Mouse (Mus musculus) cerebellum, adult 11 months (tissue): ENCODE measurements around the gene Vil1.

Experiments
- DNase-seq: peaks from one replicate; pipeline ENCODE4 v3.0.0; 2022

Vil1 gene

DNA sequence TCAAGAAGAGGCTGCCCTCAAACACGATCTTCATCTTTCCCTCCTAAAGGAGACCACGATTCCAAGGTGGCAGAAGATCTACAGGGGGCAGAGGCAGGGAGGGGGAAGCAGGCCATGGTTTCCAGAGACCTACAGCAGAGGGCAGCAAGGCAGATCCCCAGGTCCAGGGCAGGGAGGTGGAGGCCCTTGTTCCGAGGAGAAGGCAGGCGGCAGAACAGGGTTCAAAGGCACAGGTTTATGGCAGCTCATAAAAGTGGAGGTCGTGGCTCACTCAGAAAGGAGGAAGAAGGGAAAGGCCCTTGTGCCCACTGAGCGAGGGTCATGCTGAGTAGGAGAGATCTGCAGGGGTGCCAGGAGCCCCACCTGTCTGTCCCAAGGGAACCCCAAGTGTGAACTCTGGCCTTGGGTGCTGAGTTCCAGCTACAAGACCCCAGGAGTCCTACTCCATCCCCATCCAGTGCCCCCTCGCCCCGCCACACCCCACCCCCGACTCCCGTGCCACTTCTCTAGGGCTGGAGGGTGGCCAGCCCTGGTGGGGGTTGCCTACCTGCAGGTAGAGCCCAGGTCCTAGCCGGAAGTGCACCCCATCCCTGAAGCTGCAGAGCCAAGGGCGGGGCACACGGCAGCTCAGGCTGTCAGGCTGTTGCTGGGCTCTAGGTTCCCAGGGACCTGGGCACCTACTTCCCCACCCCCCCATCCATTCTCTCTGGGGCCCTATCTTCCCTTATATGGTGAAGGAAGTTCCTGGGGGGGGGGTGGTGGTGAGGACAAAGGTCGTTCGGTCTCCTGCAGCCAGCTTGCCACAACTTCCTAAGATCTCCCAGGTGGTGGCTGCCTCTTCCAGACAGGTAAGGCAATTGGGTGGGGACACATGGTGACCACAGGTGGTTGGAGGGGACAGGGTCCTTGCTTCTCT lies at the start of gene Vil1:
Gene Vil1 (plus strand): TSS at position 788 of the 916 bp plus-strand sequence.
- DNase-seq: no peak

DNA sequence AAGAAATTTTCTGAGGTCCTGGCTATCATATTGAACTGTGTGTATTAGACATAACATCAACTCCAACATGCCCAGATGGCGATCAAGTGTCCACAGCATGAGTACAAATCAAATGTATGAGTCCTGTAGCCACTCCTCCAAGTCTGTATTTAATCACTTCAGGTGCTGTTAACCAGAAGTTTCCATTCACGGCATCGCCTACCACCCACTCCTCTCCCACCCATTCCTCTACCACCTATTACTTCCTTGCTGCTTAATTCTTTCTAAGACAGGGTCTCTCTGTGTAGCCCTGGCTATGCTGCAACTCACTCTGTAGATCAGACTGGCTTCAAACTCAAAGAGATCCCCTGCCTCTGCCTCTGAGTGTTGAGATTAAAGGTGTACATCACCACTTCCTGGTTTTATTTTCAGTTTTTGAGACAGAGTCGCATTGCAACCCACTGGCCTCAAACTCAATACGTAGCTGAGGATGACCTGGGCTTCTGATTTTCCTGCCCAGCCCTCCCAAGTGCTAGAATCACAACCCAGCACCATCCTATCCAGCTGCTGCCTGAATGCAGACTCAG lies 49.1 kb upstream of the Vil1 start:
- DNase-seq: no peak

DNA sequence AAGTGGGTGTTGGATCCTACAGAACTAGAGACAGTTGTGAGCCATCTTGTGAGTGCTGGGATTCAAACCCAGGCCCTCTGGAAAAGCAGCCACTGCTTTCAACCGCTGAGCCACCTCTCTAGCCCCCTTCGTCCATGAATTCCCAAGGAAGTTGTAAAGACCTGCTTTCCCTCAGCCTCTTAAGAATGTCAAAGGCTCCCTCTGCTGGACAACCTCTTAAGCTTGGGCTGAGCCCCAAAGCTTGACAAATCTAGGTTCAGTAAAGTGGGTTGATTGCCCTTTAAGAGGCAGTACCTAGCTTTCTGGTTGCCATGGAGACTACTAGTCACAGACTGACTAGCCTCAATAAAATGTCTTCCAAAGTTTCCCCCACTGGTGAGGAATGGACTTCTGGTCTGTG lies 47.4 kb upstream of the Vil1 start, which contains the start of gene Catip:
Gene Catip (plus strand): TSS at position 297 of the 400 bp plus-strand sequence.
- DNase-seq: peak; percentile 64

DNA sequence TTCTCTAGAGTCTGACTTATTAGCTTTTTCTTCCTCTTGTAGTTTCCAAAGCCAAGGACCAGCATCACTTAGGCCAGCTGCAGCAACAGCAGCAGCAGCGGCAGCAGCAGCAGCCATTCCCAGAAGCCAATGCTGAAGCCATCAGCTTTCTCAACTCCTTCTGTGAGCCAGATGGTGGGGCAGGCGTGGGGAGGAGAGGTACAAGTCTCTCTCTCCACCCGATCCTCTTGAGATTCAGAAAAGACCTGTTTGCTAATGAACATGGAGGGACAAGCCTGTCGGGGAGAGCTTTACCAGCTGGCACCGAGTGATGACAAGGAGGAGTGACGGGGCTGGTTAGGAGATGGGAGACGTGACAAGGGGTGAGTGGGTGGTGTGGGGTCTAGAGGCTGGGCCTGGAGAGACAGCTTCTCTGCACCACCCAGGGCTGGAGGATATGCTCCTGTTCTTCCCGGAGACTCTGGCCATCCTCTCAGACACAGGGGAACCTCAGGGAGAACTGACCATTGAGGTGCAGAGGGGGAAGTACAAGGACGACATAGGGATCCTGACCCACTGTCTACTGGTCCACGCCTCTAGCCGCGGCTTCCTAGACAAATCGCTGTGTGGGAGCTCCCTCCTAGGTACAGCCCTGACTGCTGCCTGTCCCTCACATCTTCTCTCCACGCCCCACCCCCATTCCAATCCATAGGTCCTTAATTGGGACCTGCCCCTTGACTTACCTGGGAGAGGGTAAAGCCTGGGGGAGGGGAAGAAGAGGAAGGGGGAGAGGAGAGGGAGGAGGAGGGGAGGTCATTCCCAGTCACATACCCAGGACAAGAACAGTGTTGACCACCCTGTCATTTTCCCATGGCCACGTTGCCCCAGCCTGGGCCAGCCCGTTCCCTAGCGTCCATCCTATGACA lies 46.6 kb upstream of the Vil1 start:
- DNase-seq: no peak

DNA sequence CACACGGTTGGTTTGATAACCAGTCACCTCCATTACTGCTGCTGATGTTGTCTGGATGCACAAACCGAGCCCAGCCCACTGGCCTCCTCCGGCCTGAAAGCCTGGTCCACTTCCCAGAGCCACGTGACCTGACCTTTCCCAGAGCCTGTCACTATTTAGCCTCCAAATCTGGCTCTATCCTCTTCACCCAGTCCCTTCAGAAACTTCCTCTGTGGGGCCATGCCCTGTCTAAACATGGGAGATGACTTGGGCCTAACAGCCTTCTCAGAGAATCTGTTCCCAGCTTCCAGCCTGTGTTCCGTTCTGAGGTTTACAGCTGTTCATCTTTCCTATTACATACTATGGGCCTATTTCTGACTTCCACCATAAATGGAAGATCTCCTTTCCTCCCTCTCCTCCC lies 45.7 kb upstream of the Vil1 start:
- DNase-seq: no peak

DNA sequence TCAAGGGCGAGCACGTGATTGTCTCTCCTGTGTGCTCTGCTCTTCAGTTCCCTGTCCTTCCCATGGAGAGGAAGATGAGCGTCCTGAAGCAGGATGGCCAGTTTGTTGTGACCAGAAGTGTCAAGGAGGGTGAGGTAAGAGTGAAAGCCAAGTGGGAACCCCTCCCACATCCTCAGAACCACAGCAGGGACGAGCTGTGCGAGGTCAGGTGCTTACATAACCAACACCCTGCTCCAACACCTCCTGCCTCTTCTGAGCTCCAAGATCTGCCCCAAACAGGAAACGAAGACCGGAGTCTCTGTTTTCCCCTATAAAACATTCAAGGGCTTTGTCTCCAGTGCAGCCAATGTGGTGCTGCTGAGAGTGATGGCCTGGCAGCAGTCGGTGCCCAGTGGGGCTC lies 44.9 kb upstream of the Vil1 start:
- no peak for DNase-seq

DNA sequence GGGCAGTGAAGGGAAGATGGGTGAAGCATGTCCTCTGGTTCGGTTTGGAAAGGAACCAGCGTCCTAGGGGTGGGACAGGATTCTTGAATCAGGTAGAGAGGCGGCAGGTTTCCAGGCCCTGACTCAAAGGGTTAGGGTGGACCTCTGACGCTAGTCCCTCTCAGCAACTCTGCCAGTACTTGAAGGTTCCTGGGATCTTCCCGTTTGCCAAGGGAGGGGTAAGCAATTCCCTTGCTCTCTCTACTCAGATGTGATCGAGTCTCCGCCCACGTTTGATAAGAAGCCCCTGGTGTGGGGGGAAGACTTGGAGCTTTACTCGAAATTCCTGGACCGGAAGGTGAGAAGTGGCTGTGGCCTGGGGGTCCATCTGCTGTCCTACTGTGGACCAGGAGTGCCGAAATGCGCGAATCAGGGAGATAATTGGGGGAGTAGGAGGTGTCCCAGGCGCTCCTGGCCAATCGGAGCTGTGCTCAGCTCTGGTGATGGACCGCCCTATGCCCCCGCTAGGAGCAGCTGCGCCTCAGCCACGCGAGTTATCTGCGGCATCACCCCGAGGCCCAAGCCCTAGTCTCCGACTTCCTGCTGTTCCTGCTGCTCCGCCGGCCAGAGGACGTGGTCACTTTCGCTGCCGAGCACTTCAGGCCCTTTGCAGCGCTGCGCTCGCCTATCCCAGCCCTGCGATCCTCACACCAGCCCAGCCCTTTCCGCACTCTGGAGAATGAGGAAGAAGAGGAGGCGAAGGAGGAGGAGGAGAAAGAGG lies 41.1 kb upstream of the Vil1 start:
- no peak for DNase-seq

DNA sequence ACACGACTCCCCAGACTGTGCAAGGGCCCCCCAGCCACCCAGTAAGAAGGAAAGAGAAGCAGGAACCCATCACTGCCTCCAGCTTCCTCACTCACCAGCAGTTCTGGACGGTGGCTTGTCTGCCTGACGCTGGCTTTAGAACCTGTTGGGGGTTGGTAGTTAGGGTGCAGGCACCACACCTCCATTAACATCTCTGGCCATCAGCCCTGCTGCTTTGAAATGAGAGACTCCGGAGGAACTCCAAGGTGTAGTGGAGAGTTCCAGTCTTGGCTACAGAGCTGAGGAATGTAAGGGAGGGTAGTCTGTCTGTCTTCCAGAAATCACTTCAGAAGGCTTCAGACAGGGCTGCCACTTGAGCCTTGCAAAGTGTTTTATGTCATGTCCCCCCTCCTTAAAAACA lies 39.1 kb upstream of the Vil1 start:
- no peak for DNase-seq

DNA sequence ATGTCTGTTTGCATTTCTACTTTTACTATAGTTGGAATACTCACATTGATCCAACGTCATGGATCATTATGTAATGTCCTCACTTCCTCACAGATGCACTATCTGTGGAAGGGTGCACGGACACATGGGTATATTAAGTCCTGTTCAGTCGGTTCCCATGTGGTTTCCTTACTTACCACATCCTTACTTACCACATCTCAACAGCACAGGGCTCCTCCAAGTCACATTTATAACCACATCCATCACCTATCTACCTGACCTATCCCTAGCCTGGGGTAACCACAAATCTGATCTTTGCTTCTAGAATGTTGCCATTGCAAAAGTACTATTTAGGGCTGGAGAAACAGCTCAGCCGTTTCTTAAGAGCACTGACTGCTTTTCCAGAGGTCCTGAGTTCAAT lies 35.8 kb upstream of the Vil1 start:
- DNase-seq: no peak

DNA sequence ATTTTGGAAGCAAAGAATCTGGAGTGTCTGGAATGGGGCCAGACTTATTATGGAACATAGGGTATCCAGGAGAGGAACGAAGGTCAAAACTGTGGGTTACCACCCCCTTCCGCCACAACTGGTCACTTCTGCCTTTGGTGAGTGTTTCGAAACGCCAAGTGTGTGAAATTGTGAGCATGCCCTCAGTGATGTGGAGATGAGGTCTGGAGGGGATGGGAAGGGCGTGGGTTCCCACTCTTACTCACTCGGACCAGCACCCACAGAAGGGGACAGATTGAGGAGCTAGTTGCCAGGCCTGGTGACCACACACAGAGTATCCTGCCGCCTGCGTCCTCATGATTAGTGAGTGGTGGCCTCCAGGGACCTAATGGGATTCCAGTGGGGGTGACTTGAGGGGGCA lies 34.2 kb upstream of the Vil1 start, which contains the start of gene Slc11a1:
Gene Slc11a1 (plus strand): TSS at position 216 of the 400 bp plus-strand sequence.
- DNase-seq: no peak

DNA sequence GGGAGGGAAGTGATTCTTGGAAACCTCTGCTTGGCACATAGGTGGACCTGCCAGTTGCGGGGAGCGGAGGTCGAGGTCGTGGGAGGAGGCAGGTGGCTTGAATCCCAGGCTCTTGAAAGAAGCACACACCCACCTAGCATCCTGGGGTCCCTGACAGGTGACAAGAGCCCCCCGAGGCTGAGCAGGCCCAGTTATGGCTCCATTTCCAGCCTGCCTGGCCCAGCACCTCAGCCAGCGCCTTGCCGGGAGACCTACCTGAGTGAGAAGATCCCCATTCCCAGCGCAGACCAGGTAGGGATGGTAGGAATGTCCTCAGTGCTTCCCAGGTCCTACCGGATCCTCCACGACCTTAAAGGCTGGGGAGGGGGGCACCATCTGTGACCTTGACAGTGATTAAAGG lies 33.6 kb upstream of the Vil1 start:
- no peak for DNase-seq

DNA sequence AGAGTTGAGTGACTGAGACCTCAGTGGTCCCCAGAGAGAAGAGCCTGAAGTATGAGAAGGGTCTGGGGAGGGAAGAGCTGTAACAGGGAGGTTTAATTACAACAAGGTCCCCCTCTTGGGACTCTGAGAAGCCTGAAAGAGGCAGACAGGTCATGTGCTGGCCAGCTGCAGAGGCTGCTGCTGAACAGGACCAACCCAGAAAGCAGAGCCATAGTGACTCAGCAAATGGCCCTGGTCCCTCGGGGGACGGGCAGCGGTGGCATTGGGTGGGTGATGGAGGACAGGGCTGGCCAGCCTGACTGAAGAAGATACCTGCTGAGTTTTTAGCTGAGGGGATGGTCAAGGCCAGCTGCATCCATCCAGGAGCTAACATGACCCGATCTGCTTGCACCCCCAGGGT lies 32.8 kb upstream of the Vil1 start:
- no peak for DNase-seq

DNA sequence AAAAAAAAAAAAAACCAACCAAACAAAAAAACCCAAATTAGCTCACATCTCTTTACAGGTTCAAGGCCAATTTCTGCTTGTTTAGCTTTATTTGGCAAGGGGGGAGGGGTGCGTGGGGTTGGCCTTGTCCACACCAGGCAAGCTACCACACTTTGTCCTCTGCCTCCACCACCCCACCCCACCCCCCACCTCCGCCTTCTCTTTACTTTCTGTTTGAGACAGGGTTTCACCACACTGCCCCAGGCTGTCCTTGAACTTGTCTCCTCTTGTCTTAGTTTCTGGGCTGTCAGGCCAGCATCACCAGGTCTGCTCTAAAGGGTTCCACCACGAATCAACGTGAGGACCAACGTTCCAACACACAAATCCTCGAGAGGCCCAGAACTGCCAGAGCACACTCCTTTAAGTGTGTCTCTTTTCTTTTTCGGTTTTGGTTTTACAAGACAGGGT lies 30.1 kb upstream of the Vil1 start:
- no peak for DNase-seq

DNA sequence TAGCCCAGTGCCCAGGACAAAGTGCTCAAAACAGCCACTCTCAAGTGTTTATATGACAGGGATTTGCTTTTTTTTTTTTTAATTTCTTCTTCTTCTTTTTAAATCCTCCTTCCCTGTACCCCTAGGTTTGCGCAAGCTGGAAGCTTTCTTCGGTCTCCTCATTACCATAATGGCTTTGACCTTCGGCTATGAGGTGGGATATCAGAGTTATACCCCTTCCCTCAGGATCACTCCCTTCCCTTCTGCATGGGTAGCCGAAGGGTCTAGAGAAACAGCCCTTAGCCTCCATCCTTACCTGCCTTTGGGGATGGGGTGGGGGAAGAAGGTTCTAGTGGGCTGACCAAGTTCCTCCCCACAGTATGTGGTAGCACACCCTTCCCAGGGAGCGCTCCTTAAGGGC lies 28.7 kb upstream of the Vil1 start:
- DNase-seq: no peak

DNA sequence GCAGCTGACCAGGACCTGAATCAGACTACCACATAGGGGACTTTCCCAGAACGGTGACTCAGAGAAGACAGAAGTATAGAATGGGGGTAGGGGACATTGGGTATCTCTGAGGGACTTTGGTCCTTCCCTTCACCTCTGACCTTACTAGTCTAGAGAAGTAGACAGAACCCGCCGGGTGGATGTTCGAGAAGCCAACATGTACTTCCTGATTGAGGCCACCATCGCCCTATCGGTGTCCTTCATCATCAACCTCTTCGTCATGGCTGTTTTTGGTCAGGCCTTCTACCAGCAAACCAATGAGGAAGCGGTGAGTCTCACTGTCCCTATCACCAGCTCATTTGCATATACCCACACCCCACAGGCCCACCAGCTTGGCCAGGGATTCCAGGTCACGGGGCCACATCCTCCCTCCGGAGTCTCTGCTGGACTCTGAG lies 27.6 kb upstream of the Vil1 start:
- no peak for DNase-seq

DNA sequence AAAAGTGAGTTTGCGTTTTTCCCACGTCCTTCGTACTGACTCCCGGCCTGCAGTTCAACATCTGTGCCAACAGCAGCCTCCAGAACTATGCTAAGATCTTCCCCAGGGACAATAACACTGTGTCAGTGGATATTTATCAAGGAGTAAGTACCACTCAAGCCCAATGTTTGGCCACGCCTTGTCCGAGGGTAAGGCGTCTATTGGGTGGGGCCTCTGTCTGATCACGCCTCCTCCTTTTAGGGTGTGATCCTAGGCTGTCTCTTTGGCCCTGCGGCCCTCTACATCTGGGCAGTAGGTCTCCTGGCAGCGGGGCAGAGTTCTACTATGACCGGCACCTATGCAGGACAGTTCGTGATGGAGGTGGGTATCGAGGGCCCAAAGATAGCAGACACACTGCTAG lies 25.8 kb upstream of the Vil1 start:
- DNase-seq: no peak

DNA sequence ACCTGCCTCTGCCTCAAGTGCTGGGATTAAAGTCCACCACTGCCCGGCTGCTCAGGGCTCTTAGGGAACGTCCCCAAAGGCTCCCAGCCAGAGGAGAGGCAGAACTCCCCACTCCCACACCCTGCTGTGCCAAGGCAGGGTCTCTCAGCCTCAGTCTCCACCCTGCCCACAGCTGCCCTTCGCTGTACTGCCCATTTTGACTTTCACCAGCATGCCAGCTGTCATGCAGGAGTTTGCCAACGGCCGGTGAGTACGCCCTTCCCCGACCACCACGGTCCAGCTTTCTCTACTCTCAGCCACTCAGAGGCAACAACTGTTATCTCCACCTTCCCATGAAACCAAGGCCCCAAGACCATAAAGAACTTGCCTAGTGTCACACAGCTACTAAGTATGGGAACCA lies 24.7 kb upstream of the Vil1 start:
- DNase-seq: no peak

DNA sequence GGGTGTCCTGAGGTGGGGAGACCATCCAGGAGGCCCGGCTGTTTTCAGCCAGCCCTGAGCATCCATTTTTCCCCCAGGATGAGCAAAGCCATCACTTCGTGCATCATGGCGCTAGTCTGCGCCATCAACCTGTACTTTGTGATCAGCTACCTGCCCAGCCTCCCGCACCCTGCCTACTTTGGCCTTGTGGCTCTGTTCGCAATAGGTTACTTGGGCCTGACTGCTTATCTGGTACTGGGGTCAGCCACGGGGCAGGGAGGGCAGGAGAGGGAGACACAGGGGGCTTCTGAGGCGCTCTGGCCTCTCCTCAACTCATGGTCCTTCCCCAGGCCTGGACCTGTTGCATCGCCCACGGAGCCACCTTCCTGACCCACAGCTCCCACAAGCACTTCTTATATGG lies 24.1 kb upstream of the Vil1 start:
- DNase-seq: no peak

DNA sequence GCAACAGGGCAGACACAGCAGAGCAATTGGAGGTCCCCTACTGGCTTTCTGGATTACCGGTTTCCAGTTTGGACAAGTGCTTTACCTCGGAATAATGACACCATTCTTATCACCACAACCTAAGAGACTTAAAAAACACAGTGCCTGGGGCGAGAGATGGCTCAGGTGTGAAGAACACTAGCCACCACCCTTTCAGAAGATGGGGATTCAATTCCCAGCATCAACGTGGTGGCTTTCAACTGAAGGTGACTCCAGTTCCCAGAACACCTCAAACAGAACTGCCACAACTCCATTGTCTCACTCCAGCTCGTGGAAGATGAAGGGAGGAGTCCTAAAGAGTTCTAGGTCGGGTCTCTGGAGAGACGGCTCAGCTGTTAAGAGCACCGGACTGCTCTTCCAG lies 23.6 kb upstream of the Vil1 start:
- no peak for DNase-seq

DNA sequence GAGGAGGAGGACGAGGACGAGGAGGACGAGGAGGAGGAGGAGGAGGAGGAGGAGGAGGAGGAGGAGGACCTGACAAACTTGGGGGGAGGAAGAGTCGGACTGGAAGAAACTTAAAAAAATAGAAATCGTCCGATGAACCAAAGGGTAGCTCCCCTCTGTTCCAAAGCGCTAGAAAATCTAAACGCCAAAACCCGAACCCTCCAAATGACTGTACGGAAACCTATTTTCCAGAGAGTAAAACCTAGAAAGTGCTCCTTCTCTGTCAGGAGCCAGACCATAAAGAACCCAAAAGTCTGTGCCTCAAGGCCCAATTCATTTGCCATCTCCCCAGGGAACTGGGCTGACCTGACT lies 22.8 kb upstream of the Vil1 start:
- DNase-seq: no peak

DNA sequence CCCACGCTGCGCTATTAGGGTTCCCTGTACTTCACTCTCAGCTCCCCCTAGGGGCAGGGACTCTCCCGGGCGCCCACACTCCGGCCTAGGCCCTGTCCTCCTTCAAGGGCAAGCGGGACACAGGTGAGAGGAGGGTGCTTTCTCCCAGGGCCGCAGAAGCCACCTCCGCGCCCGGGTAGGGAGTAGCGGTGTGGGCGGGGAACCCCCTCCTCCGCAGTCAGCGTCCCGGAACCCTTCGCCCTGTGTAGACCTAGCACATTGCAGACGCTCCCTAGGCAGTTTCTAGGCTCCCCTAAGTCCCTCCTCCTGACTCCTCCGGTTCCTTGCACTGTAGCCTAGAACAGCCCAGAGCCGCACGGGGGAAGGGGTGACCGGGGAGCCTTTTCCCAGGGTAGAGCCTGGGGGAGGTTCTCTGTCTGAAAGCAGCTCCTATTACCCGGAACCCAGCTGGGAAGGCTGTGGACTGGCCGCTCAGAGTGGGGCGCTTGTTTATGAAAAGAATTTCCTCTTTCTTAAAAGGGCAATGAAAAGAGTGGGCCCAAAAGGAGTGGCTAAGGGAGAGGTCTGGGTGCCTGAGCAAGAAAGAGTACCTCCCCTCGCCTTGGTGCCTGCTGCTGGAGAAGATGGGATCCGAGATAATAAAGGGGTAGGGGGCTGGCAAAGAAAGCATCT lies 22.3 kb upstream of the Vil1 start:
- peak; percentile 91 for DNase-seq

DNA sequence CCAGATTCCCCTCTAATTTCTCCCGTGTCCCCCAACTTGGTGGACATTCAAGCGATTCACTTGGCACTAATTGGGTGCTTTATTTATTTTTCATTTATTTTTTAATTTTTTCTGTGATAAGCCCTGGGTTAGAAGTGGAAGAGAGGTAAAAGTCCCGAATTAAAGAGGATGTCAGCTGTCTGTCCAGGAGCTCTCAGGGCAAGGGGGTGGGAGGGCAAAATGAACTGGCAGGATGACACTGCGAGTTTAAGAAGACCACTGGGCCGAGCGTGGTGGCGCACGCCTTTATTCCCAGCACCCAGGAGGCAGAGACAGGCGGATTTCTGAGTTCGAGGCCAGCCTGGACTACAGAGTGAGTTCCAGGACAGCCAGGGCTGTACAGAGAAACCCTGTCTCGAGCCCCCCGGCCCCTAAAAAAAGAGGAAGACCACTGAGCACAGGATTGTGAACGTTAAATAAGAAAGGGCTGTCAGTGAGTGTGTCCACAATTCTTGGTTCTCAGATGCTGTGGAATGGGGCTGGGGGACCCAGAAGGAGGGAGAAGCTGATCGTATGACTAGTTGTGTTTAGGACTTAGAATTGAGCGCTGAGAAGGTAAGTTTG lies 21.7 kb upstream of the Vil1 start:
- DNase-seq: no peak
